Mouse (Mus musculus): ENCODE results near the gene Nmb.
A peak's percentile ranks its signal among the peaks of the same experiment; 100 is the strongest.

Gene Nmb

DNA sequence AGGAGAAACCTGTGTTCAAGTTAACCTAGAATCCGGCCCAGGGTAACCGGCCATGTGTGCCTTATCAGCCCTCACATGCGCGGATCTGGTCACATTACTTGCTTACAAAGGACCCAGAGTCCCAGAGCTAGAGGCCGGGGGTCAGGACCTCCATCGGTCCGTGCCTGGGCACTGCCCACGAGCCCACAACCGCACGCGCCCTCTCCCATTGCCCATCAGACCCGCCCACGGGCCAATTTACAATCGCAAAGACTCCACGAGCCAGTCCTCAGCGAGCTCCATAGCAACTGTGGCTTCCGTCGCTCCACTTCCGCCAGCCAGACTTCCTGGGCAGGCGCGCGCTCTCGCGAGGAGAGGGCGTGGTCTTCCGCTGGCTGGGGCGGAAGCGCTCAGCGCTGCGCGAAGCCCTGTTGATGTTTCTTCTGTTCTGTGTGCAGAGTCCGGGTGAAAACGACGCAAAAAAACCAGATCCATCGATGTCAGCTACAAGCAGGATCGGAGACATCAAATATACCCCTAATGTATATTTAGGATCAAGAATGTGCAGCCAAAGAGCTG is 3.9 kb downstream of the Nmb start, which contains the start of gene Wdr73:
Wdr73 (minus strand) TSS at position 326 of the 558 bp plus-strand sequence.
- peak; percentile 92 for DNase-seq (ENCODE audit: extremely low spot score, low spot score)

DNA sequence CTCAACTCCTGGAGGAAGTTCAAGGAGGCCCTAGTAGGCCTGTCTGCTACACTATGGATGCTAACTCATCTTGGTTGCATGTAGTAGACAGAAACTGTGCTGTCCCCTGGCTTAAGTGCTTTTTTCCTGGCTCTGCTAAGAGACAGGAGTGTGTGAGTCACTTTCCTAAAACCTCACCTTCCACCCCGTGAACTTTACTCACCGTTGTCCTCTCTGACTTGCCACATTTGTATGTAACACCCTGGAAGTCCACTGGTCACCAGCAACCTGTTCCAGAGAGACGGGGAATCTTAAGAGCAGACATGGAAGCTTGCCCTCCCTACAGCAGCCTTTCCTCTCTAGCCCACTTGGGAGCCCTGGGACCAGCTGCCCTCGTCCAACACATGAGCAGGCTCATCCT is 7.2 kb downstream of the Nmb start:
- DNase-seq (ENCODE audit: extremely low spot score, low spot score): no peak

DNA sequence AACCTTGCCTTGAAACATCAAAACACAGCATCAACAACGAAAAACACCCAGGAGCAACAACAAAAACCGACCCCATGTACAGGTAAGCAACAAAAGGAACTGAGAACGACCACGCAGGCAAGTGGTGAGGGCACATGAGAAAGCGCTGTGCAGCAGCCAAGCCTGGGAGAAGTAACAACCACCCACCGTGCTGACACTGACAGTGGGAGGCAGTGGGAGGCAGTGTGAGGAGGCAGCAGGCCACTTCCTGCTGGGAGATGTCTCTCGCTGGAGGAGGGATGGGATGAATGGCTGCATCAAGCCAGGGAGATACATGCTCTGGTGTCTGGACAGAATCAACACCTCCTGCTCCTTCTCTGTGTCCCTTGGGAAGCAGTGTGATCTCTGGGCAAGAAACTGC is 7.7 kb downstream of the Nmb start:
- no peak for DNase-seq (ENCODE audit: extremely low spot score, low spot score)

DNA sequence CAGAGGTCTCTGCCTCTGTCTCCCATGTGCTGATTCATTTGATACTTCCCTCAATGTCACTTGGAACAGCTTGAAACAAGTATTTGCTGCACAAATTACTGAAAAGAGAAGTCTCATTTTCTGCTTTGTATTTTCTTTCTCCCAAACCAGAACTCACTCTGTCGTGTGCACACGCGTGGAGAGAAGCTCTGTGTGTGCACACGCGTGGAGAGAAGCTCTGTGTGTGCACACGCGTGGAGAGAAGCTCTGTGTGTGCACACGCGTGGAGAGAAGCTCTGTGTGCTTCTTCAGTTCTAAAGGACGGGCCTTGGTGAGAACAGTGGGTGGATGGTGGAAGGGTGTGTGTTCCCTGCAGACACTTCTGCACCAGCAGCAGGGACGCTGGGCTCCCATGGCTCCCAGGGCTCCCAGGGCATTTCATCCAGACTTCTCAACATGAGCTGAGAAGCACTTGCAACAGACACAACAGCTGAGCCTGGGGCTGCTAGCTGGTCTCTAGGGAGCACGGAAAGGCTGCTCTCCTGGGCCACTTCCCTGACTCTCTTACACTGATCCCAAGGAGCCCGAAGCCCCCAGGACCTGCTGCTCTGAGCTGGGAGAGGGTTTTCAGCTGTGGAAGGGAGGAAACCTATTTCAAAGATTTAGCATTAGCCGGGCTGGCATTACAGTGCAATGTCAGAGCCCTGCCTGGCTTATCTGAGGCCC is 9.9 kb downstream of the Nmb start:
- DNase-seq (ENCODE audit: extremely low spot score, low spot score): no peak

DNA sequence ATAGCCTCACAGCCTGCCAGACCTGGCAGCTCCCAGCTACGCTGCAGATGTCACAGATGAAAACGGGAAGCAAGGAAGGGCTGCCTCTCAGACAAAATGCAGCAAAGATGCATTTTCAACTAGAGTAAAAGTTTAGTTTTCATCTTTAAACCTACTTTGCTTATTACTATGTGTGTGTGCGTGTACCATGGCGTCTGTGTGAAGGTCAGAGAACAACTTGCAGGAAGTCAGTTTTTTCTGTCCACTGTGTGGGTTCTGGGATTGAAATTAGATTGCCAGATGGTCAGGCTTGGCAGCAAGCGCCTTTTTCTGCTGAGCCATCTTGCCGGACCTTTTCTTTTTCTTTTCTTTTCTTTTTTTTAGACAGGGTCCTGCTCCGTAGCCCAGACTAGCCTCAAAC is 10.7 kb downstream of the Nmb start:
- DNase-seq (ENCODE audit: extremely low spot score, low spot score): no peak

DNA sequence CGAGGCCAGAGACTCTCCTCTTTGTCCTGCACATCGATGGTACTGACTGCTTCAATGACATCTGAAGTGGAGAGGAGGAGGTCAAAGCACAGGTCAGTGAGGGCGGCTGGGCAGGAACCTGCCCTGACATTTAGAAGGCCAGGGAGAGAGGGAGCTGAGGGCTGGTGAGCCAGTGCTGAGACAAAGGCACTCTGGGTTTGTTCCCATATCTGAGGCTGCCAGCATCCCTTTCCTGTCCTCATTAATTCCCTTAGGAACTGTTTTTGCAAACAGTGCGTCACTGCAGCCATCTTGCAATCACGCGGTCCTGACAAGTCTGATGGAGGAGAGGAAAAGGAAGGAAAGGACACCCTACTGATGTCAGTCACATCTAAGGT is 11.1 kb downstream of the Nmb start:
- no peak for DNase-seq (ENCODE audit: extremely low spot score, low spot score)

DNA sequence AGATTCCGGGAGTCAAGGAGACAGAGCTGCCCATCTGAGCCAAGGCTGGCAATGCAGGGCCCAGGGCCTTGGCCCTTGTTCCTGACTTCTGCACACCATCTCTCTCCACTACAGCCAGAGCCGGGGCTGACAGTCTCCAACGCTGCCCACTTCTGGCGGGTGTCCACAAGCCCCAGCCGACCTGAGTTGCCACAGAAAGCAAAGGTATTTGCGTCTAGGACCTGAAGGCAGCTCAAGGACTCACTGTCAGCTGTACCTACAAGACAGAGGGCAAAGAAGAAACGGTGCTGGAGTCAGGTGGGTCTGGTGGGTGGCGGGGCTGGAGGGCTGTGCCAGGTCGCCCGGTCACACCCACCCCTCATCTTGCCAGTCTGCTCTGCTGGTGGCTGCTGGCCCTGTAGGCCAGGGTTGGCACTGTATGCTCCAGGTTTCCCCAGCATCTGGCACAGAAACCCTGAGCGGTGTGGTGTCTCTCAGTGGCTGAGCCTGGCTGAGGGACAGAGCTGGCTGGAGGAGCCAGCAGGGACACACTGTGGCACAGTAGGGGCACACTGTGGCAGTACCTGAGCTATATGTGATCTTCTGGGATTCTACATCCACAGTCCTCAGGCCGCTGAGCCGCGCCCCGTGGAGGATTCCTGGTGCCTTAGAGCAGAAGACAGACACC is 11.7 kb downstream of the Nmb start:
- no peak for DNase-seq (ENCODE audit: extremely low spot score, low spot score)

DNA sequence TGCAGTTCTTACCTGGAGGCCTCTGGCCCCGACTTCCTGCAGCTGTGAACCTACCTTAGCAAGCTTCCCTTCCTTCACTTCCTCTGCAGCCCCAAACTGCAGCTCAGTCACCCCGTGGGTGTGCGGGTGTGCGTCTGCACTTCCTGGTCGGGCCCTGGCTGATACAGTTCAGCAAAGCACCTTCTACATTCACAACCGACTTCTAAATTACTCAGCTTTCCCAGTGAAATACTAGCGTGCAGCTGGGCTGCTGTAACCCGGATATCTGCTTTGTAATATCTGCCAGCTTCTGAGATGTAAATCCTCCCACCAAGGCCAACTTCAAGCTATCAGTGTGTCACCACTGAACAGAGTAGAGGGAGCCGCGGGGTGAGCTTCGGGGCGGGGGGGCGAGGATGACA is 15.0 kb downstream of the Nmb start:
- DNase-seq (ENCODE audit: extremely low spot score, low spot score): no peak

DNA sequence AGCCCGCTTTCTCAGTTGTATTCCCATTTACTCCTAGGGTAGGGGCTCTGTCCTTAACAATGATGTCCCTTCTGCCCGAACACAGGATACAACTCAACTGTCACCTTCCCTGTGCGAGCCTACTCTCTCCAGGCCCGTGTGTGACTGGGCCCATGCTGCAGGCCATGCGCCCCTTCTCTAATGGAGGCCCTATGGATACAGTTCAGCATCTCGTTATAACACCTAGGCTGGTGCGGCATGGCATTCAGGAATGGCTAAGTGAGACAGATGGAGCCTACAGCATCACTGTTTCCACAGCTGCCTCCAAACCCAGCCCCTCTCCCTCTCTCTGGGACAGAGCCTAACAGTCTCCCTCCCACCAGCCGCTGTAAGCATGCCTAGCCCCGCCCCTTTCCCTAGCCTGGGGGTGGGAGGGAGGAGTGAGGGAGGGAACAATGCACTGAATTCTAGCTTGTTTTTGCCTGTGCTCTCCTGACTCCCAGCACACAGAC is 15.8 kb downstream of the Nmb start:
- peak; percentile 74 for DNase-seq (ENCODE audit: extremely low spot score, low spot score)

DNA sequence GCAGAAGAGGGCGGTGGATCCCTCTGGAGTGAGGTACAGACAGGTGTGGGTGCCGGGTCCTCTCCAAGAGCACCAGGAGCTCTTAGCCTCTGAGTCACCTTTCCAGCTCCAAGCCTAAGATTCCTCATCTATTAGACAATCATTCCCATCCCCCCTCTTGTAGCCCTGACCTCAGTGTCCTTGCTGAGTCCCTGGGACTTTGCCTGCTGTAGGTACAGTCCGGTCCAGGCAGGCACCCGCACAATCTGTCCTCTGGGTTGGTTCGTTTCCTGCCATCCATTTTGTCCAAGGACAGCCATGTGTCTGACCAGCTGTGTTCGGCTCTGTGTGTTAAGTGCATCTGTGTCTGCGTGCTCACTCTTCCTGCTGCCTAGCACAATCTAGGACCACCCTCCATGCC is 16.3 kb downstream of the Nmb start:
- DNase-seq (ENCODE audit: extremely low spot score, low spot score): no peak

DNA sequence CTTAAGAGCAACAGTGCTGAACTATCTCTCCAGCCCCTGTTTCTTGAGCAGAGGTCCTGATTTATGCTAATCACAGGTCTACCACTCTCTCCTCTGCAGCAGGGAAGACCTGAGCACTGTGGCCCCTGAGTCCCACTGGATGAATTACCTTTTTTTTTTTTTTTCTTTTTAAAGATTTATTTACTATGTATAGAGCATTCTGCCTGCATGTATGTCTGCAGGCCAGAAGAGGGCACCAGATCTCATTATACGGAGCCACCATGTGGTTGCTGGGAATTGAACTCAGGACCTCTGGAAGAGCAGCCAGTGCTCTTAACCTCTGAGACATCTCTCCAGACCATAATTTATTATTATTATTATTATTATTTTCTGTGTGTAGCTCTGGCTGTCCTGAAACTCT is 19.2 kb downstream of the Nmb start:
- DNase-seq (ENCODE audit: extremely low spot score, low spot score): no peak

DNA sequence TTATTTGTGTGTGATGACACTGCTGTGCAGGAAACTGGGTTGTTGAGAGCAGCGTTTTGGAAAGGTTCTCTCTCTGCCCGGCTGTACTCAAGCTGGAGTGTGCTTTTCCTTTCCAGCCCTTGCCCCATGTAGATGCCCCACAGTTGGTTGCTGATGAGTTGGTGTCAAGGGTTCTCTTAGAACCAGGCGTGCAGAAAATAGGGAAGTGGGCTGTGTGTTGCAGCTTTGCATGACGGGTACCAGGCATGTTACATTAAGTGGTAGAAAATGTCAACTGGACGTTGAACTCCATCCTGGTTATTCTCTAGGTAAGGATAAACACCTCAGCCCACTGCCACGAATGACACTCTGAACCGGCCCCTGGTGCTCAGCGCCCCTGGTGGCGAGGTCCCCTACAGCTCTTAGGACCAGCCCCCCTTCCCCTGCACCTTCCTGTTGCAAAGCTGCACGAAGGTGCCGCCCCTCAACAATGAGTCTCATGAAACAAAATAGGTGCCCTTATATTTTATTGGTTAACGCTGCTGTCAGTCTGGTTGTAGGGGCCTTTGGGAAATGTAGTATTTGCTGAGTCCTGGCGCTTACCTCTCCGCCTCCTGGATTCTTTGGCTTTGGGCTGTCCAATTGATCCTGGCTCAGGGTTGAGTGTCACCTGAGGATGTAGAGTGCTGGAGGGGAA is 21.9 kb downstream of the Nmb start:
- DNase-seq (ENCODE audit: extremely low spot score, low spot score): peak; percentile 31

DNA sequence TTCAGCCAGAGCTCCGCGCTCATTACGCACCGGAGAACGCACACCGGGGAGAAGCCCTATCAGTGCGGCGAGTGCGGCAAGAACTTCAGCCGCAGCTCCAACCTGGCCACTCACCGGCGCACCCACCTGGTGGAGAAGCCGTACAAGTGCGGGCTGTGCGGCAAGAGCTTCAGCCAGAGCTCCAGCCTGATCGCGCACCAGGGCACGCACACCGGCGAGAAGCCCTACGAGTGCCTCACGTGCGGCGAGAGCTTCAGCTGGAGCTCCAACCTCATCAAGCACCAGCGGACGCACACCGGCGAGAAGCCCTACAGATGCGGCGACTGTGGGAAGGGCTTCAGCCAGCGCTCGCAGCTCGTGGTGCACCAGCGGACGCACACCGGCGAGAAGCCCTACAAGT is 29.1 kb downstream of the Nmb start:
- no peak for DNase-seq (ENCODE audit: extremely low spot score, low spot score)

DNA sequence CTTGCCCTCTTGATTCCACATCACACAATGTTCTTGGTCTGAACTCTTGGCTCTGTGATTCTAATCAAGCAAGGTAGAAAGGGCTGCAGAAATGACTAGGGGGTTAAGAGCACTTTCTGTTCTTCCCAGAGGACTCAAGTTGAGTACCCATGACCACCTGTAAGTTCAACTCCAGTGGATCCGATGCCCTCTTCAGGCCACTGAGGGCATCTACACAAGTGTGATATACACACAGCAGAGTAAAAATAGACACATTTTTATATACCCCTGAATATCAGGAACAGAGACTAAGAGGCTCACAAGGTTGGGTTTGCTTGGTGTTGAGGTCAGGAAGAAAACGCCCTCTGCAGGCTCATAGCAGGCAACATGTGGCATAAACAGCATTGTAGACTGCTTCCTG is 31.2 kb downstream of the Nmb start:
- no peak for DNase-seq (ENCODE audit: extremely low spot score, low spot score)

DNA sequence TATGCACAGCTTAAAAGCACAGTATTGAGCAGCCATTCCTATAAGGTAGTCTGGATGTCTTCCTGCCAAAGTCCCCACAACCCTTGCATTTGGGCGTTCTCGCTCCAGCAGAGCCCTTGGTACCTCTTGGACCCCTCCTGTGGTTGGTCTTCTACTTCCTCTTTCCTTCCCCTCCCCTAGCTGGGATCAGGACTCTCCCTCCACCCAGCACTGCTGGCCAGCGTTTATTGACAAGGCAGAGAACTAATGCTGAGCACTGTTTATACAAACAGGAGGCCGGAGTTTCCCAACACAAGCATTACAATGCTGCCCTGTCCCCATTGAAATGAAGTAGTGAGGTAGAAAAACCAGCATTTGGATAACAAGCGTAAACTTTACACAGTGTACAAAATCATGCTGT is 31.8 kb downstream of the Nmb start:
- DNase-seq (ENCODE audit: extremely low spot score, low spot score): no peak

DNA sequence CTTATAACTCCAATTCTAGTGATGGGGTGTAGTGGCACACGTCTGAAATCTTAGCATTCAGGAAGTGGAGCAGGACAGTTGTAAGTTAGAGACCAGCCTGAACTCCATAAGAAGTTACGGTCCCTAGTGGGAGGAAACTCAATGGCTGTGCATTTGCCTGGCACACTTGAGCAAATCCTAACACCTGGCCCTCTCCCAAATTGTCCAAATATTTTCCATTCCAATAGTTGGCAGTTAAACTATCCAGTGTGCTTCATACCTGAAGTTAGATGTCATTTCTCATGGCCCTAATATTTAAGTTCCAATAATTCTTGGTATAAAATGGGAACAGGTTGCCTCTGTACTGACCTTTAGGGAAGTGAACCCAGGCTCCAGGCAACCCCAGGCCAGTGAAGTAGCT is 36.2 kb downstream of the Nmb start:
- no peak for DNase-seq (ENCODE audit: extremely low spot score, low spot score)

DNA sequence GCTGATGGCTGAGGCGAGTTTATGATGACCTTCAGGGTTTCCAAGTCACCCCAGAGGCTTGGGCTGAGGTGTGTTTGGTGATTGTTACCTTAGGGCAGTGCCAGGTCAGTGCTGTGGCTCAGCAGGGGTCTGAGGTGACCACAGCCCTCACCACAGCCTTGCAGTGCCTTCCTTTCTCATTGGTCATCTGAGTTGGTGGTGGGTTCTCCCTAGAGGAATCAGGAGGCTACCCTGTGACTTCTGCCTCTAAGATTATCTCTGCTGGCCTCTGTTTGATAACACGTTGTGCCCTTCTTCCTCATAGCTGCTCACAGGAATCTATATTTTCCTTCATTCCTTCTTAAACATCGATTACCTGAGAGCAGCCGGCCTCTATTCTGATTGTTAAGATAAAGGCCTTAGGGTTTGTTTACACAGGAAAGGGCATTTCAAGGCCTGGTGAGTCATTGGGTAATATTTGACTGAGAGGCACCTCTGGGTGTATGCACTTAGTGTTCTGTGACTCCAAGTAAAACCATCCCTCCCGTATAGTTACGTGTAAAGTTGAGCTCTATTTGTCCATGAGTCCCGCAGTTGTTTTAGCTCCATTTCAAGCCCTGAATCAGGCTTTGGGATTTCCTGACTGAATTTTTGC is 38.2 kb downstream of the Nmb start:
- no peak for DNase-seq (ENCODE audit: extremely low spot score, low spot score)

DNA sequence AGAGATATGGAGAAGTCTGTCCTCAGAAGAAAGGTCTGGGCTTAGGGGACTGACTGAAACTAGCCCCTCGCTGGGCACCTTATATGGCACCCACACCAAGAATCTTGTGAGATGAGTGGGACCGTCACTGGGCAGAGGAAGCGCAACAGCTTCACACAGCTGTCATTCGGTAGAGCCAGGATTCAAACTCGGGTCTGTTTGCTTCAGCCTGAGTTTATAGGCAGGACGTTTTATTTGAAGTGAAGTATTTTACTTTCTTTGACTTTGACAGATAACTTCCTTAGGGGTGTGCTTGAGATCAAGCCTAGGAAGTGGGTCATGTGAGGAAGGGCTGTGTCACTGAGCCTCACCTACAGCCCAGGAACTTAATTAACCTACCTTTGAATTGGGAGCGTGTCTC is 39.4 kb downstream of the Nmb start:
- no peak for DNase-seq (ENCODE audit: extremely low spot score, low spot score)

DNA sequence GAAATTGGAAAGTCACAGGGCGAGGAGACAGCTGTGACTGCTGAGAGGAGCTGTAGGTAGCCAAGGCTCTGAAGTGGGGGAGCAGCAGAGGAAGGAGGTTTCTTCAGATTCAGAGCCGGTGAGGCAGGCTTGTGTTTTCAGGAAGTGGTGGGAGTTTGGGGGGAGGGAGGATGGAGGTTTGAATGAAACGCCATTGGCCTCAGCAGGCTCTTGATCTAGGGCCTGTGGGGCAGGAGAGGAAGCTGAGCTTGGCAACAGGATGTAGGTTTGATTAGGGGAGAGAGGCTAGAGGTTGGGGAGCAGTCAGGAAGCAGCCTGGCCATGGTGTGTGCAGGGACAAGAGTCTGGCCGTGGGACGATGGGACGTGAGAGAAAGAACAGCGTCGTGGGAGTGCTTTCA is 40.0 kb downstream of the Nmb start:
- no peak for DNase-seq (ENCODE audit: extremely low spot score, low spot score)

DNA sequence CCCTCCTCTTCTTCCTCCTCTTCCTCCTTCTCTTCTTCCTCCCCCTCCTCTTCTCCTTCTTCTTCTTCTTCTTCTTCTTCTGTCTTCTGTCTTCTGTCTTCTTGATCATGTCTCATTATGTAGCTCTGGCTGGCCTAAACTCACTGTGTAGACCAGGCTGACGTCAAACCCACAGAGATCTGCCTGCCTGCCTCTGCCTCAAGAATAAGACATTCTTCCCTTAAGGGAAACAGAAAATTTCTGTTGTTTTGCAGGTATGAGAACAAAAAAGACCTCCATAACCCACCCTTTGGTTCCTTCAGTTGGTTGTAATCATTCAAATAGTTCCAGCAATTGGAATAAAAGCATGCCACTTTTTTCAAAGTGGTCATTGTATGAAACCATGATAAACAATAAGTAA is 40.7 kb downstream of the Nmb start:
- no peak for DNase-seq (ENCODE audit: extremely low spot score, low spot score)

DNA sequence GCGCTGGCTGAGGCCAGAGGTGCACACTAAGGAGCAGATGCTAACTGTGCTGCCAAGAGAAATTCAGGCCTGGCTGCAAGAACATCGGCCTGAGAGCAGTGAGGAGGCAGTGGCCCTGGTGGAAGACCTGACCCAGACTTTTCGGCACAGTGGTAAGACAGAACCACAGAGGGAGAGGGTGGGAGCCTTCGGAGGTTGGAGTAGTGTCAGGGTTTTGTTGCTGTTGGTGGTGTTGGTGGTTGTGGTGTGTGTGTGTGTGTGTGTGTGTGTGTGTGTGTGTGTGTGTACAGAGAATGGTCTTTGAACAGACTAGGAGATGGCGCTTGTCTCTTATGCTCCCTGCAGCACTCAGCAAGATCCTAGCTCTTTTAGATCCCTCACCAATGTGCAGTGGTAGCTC is 41.4 kb downstream of the Nmb start:
- no peak for DNase-seq (ENCODE audit: extremely low spot score, low spot score)

DNA sequence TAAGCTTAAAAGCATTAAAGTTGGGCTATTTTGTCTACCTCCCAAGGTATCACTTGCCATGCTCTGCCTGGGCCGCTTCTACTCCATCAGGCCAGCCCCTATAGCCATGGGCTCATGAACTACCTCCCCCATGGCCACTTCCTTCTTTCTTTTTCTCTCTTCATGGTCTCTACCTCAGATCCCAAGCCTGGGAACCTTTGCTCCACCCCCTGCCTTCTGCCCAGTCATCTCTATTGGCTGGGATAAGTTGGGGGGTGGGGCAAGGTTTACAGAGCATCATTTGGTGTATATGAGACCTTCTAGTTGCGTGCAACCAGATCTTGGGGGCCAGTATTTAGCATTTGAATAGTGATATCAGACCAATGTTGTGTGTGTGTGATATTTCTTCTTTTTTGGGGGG is 42.4 kb downstream of the Nmb start:
- no peak for DNase-seq (ENCODE audit: extremely low spot score, low spot score)

Measured in neural tube, embryonic 10.5 days (tissue).